In genomic region chr12:27298721-27299120, GRCm38 (mm10) we compare ENCODE assay signal across 20 mouse cellular contexts. TPM values are rescaled to one million over a fixed set of nuclear protein-coding genes. Genes with fewer than 3 reads are reported as not detected.
"Had no signal": no experiment of that assay in that cellular context is flagged by ENCODE, and none has a peak within 500 bp of the region (broad histone marks: within the 10 kb centered on the region; RNA-seq: fewer than 3 reads in every experiment).

No protein-coding gene starts in this region.

- H3K27me3 ChIP-seq: midbrain, embryonic 12.5 days; neural tube, embryonic 13.5 days; neural tube, embryonic 15.5 days had no signal

- H3K9me3 ChIP-seq: midbrain, embryonic 10.5 days; midbrain, embryonic 12.5 days; neural tube, embryonic 13.5 days; neural tube, embryonic 15.5 days had no signal

- H3K9ac ChIP-seq: lung, embryonic 14.5 days; midbrain, embryonic 12.5 days; neural tube, embryonic 13.5 days; neural tube, embryonic 15.5 days had no signal

- H3K36me3 ChIP-seq: midbrain, embryonic 10.5 days; midbrain, embryonic 12.5 days; neural tube, embryonic 13.5 days; neural tube, embryonic 15.5 days had no signal

- H3K4me3 ChIP-seq: midbrain, embryonic 10.5 days; midbrain, embryonic 12.5 days; myocyte; neural tube, embryonic 13.5 days; neural tube, embryonic 15.5 days had no signal

- H3K27ac ChIP-seq: midbrain, embryonic 10.5 days; midbrain, embryonic 12.5 days; neural tube, embryonic 13.5 days; neural tube, embryonic 15.5 days had no signal

- DNase-seq: lung, embryonic 14.5 days; lung, postnatal 10 days; lung, postnatal 4 days; midbrain, embryonic 14.5 days; retina, postnatal 1 day; right cerebral cortex, adult 18-20 months; right cerebral cortex, postnatal 25 days; right cerebral cortex, postnatal 4 days; spleen, adult 18-20 months; thymus, adult 18-20 months; thymus, postnatal 14 days; thymus, postnatal 36 days had no signal

- H3K4me2 ChIP-seq: lung, embryonic 14.5 days; midbrain, embryonic 12.5 days; neural tube, embryonic 13.5 days; neural tube, embryonic 15.5 days had no signal

- ATAC-seq: midbrain, embryonic 16.5 days had no signal

RNA-seq across cellular contexts. Expression of gene Sox11, which starts 43.7 kb away (rescaled TPM):
- total RNA-seq: megakaryocyte, adult 5-6 weeks; megakaryocyte-erythroid progenitor cell, adult 5-6 weeks had no signal
